ENCODE assay signal across 28 mouse cellular contexts in genomic region chr5:99684023-99684422, GRCm38 (mm10).
"Had no signal": no experiment of that assay in that cellular context is flagged by ENCODE, and none has a peak within 500 bp of the region (broad histone marks: within the 10 kb centered on the region; RNA-seq: fewer than 3 reads in every experiment).

No protein-coding gene starts in this region.

- H3K27me3 ChIP-seq: embryonic facial prominence, embryonic 12.5 days; embryonic facial prominence, embryonic 13.5 days; embryonic facial prominence, embryonic 15.5 days; forebrain, embryonic 12.5 days; forebrain, embryonic 13.5 days; forebrain, embryonic 15.5 days had no signal

- DNase-seq: cerebellum, adult 2 months; cerebellum, adult 8-10 months; cerebellum, adult 9-10 months; cerebellum, adult 9-11 months; cerebellum, postnatal 10 days; cerebellum, postnatal 14 days; cerebellum, postnatal 25 days; cerebellum, postnatal 36 days; embryo, embryonic 11 days; forebrain, postnatal 0 days; gastrocnemius, adult 2 months; gastrocnemius, postnatal 10 days; gastrocnemius, postnatal 14 days; gastrocnemius, postnatal 25 days; gastrocnemius, postnatal 36 days; heart, adult 11 months; heart, adult 18-20 months; heart, adult 2 months had no signal

- H3K4me3 ChIP-seq: embryonic facial prominence, embryonic 12.5 days; embryonic facial prominence, embryonic 13.5 days; embryonic facial prominence, embryonic 15.5 days; erythroblast, embryonic 14.5 days; forebrain, embryonic 10.5 days; forebrain, embryonic 12.5 days; forebrain, embryonic 13.5 days; forebrain, embryonic 15.5 days; gastrocnemius, adult 2 months; heart, adult 2 months had no signal

- ATAC-seq: forebrain, embryonic 13.5 days; forebrain, embryonic 14.5 days; forebrain, embryonic 15.5 days; forebrain, embryonic 16.5 days; forebrain, postnatal 0 days had no signal

- H3K9ac ChIP-seq: embryonic facial prominence, embryonic 12.5 days; embryonic facial prominence, embryonic 13.5 days; embryonic facial prominence, embryonic 15.5 days; forebrain, embryonic 12.5 days; forebrain, embryonic 13.5 days; forebrain, embryonic 15.5 days; forebrain, postnatal 0 days had no signal

- H3K4me2 ChIP-seq: embryonic facial prominence, embryonic 12.5 days; embryonic facial prominence, embryonic 13.5 days; embryonic facial prominence, embryonic 15.5 days; forebrain, embryonic 12.5 days; forebrain, embryonic 13.5 days; forebrain, embryonic 15.5 days had no signal

- H3K4me1 ChIP-seq: embryonic facial prominence, embryonic 12.5 days; embryonic facial prominence, embryonic 13.5 days had no signal

- H3K9me3 ChIP-seq: embryonic facial prominence, embryonic 12.5 days; embryonic facial prominence, embryonic 13.5 days; embryonic facial prominence, embryonic 15.5 days; forebrain, embryonic 10.5 days; forebrain, embryonic 12.5 days; forebrain, embryonic 13.5 days; forebrain, embryonic 15.5 days had no signal

- H3K27ac ChIP-seq: embryonic facial prominence, embryonic 12.5 days; embryonic facial prominence, embryonic 13.5 days; embryonic facial prominence, embryonic 15.5 days; forebrain, embryonic 10.5 days; forebrain, embryonic 12.5 days; forebrain, embryonic 13.5 days; forebrain, embryonic 15.5 days; gastrocnemius, adult 2 months; heart, adult 2 months had no signal

- H3K36me3 ChIP-seq: embryonic facial prominence, embryonic 12.5 days; embryonic facial prominence, embryonic 13.5 days; embryonic facial prominence, embryonic 15.5 days; forebrain, embryonic 10.5 days; forebrain, embryonic 12.5 days; forebrain, embryonic 15.5 days had no signal
